Mouse (Mus musculus) megakaryocyte-erythroid progenitor cell, adult 5-6 weeks (primary cell): ENCODE results near the gene Cutc. TPM values are rescaled to one million over a fixed set of nuclear protein-coding genes. Genes with fewer than 3 reads are reported as not detected.

Source experiments
- ATAC-seq: replicated peaks from 2 replicates; pipeline ENCODE4 v1.8.0; 2016; ENCODE audit warnings: mild to moderate bottlenecking, inconsistent platforms; ENCODE audit not compliant: severe bottlenecking, poor library complexity, low FRiP score, low TSS enrichment
- total RNA-seq, 2 experiments: library from RNA; stranded (forward) in 1 of 2; stranded (reverse) in 1 of 2; fragments of 200-1000, 215-1000 nt in 1 of 2; fragments of >200 nt in 1 of 2; fragmentation: Nextera tagmentation in 1 of 2; gene quantifications; 2 replicates each; pipeline ENCODE4 v1.2.3; 2014 to 2017

Cutc gene
- total RNA-seq, 2 experiments from 2014 or later = 21.1 to 22.8 TPM

GRCm38 (mm10) chr19:43786249-43787026 is 33.6 kb downstream of the Cutc start:
- no peak for ATAC-seq

DNA sequence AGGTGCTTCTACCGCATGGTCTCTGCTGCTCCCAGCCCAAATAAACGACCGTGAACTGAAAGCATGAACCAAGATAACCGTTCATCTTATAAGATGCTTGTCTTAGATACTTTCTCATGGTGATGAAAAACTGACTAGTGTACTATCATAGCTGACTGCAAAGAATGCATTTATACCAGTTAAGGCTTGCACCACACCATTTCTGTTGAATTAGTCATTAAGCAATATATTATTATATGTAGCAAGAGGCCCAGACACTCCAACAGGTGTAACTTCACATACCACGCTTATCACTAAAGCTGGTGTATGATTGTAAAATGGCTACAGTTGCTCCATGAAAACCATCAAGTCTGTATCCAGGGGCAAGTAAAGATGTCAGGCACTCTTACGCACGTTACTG is 37.0 kb downstream of the Cutc start:
- no peak for ATAC-seq

DNA sequence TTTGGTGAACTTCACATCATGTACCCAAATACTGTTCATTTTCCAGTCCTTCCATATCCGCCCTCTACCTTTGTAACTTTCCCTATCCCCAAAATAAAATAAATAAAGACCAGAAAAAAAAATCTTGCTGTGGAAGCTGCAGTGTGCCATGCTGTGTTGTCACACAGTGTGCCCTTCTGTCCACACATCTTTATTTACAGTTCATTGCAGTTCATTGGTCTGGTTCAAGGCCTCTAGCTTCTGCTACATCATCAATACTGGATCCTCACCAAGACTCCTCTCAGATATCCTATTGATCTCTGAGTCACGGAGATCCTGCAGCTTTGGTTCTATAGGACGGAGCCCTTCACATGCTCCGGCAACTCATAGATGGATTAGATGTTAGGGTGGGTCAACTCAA is 39.7 kb downstream of the Cutc start:
- ATAC-seq = no peak

DNA sequence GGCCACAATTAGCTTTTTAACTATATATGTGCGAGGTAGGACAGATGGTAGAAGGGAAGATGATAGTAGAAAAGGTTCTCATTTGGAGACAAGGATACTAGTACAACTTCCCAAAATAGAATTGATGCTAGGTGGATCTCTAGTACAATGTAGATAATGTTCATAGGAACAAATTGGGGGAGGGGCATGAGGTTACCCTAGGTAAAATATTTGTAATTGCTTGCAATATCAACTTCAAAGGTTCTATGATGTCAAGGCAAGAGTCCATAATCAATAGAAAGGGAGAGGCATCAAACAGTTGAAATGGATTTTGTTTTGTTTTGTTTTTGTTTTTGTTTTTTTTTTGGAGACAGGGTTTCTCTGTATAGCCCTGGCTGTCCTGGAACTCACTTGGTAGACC is 41.2 kb downstream of the Cutc start:
- no peak for ATAC-seq

GRCm38 (mm10) chr19:43795511-43795910 is 42.7 kb downstream of the Cutc start:
- no peak for ATAC-seq

DNA sequence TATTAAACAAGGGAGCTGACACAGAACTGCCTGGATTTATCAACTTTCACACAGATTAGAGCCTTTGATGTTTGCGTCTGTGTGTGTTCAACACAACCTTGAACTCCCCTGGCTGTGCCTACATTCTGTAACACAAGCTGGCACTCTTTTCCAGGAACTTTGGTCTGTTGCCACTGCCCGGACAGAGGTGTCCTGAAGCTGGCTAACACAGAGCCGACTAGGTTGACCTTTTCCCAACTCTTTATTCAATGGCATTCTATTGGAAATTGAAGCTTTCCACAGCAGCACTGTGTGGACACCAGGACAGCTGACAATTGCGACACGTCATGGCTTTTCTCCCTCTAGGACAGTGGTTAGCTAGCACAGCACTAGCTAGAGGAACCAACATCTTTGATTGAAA is 44.4 kb downstream of the Cutc start:
- ATAC-seq = no peak

GRCm38 (mm10) chr19:43801427-43802051 is 48.7 kb downstream of the Cutc start:
- no peak for ATAC-seq

DNA sequence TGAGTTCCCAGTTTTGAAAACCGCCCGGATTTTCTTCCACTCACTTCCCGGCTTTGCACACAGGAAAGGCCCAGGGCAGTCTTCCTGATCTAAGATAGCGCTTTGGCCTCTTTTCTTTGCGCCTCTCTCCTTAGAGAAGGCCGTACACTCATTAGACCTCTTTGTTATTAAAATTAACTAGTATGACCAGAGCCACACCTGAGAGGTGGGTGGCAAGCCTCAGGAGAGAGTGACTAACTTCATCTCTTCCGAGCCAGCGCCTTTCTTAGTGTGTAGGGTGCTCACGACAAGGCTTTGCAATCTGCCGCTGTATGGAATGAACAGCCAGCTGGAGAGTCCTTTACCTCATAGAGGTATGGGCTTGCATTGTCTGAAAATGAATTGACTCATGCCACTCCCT is 51.1 kb downstream of the Cutc start:
- no peak for ATAC-seq

DNA sequence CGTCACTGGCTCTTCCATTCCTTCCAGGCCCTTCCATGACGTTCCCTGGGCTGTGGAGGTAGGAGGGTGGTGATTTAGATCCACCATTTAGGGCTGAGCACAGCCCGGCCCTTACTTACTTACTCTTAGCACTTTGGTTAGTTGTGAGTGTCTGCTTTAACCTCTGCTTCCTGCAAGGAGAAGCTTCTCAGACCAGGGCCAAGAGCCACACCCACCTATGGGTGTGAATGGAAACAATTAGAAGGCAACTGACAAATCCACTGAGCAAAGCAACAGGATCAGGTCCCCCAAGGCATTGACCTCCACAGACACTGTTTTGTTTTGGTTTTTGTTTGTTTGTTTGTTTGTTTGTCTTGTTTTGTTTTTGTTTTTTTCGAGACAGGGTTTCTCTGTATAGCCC is 56.5 kb downstream of the Cutc start:
- ATAC-seq = 0 out of 2 replicates have a peak, but pooled peaks have one; percentile 26

DNA sequence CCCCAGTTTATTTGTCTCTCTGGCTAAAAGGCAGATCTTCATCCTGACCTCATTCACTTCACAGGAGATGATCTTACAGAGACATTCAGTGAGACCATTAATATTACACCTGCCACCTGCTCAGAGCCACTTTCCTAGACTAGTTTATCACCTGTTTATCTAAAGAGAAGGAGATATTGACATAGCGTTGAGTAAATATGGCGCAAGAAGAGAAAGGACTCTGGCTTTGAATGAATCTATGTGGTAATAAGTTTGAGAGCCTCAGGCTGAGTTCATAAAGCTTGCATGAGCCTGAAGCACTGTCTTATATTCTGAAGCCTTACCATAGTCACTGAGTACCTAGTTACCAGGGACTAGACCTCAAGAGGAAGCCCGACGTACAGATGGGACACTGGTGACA is 58.6 kb downstream of the Cutc start:
- no peak for ATAC-seq

- ATAC-seq = no peak
These were observed 60.5 kb downstream of the Cutc start for GRCm38 (mm10) chr19:43813315-43813714.

GRCm38 (mm10) chr19:43815661-43816414 is 63.0 kb downstream of the Cutc start:
- ATAC-seq = no peak

Other genes with a start within 250 kb of the Cutc start
- gene Got1, start 228.4 kb upstream of the Cutc start, total RNA-seq (2014; fragmentation: Nextera tagmentation) = 24.4 and 26.2 TPM in 2 replicates
- 15.8 and 18.5 TPM in 2 replicates for gene Got1, start 228.4 kb upstream of the Cutc start, total RNA-seq (2017)
- not detected in 2 replicates for gene Nkx2-3, start 140.7 kb upstream of the Cutc start, total RNA-seq (2014; fragmentation: Nextera tagmentation)
- gene Nkx2-3, start 140.7 kb upstream of the Cutc start, total RNA-seq (2017) = not detected in 2 replicates
- gene Slc25a28, start 78.1 kb upstream of the Cutc start, total RNA-seq (2014; fragmentation: Nextera tagmentation) = 43.4 and 47.5 TPM in 2 replicates
- gene Slc25a28, start 78.1 kb upstream of the Cutc start, total RNA-seq (2017) = 23.8 and 35.2 TPM in 2 replicates
- gene Entpd7, start 63.3 kb upstream of the Cutc start, total RNA-seq (2014; fragmentation: Nextera tagmentation) = 6.2 and 10.0 TPM in 2 replicates
- gene Entpd7, start 63.3 kb upstream of the Cutc start, total RNA-seq (2017) = 1.4 and 2.3 TPM in 2 replicates
- 21.7 and 34.5 TPM in 2 replicates for gene Cox15, start within 50 bp of the Cutc start, total RNA-seq (2014; fragmentation: Nextera tagmentation)
- 17.0 and 17.8 TPM in 2 replicates for gene Cox15, start within 50 bp of the Cutc start, total RNA-seq (2017)
- gene Abcc2, start 29.2 kb downstream of the Cutc start, total RNA-seq (2014; fragmentation: Nextera tagmentation) = 0.17 TPM in 1 of 2 replicates, not detected in the other
- not detected in 2 replicates for gene Abcc2, start 29.2 kb downstream of the Cutc start, total RNA-seq (2017)
- 2.1 and 5.0 TPM in 2 replicates for gene Dnmbp, start 187.2 kb downstream of the Cutc start, total RNA-seq (2014; fragmentation: Nextera tagmentation)
- gene Dnmbp, start 187.2 kb downstream of the Cutc start, total RNA-seq (2017) = 1.8 and 1.9 TPM in 2 replicates
- not detected in 2 replicates for gene Cpn1, start 233.6 kb downstream of the Cutc start, total RNA-seq (2014; fragmentation: Nextera tagmentation)
- not detected in 2 replicates for gene Cpn1, start 233.6 kb downstream of the Cutc start, total RNA-seq (2017)